Mouse (Mus musculus) adrenal gland, postnatal 14 days (tissue): ENCODE data around the gene Rfwd3. TPM values are rescaled to one million over a fixed set of nuclear protein-coding genes. Genes with fewer than 3 reads are reported as not detected.
A peak's percentile ranks its signal among the peaks of the same experiment; 100 is the strongest.
"Not testable (repeated sequence)": the region's sequence is repeated elsewhere in the genome, so short reads cannot be mapped to it uniquely, and the experiment has no call there.

Experiments
- DNase-seq: peaks from one replicate; pipeline ENCODE4 v3.0.0; 2021; ENCODE audit warnings: mixed read lengths
- long read RNA-seq, 2 experiments: library from polyadenylated mRNA; stranded (forward); transcript quantifications; one replicate each; pipeline ENCODE4 v2.0.0; 2021
- total RNA-seq: library from RNA; stranded (reverse); gene quantifications from 2 replicates; pipeline ENCODE4 v1.2.3, GENCODE M21; 2021

Rfwd3 gene
- total RNA-seq: 46.5 and 49.0 TPM in 2 replicates
- long read RNA-seq, experiment 1, full-length matches to known transcripts: 14 of 27 reads
- long read RNA-seq, experiment 1, partial matches to known transcripts: 6 of 27 reads
- long read RNA-seq, experiment 1, other reads (novel, unspliced or antisense): 7 of 27 reads
- long read RNA-seq, experiment 2, full-length matches to known transcripts: 11 of 19 reads
- long read RNA-seq, experiment 2, partial matches to known transcripts: 3 of 19 reads
- long read RNA-seq, experiment 2, other reads (novel, unspliced or antisense): 5 of 19 reads

- peak; percentile 97 for DNase-seq
Measured at GRCm38 (mm10) chr8:111299821-111300568, at the start of gene Rfwd3. TSS of gene Rfwd3 (minus strand) at chr8:111300222.

- peak; percentile 91 for DNase-seq
Measured at GRCm38 (mm10) chr8:111343225-111343624, 43.2 kb upstream of the Rfwd3 start.

- DNase-seq: no peak
Measured at GRCm38 (mm10) chr8:111340186-111340585, 40.2 kb upstream of the Rfwd3 start.

- DNase-seq: peak; percentile 53
Measured at GRCm38 (mm10) chr8:111338370-111339208, 38.6 kb upstream of the Rfwd3 start.

GRCm38 (mm10) chr8:111337890-111338347 lies 37.9 kb upstream of the Rfwd3 start, which contains the start of gene Mlkl:
TSS of gene Mlkl (minus strand) at chr8:111338177.
- DNase-seq: peak; percentile 83

- DNase-seq: peak; percentile 33
Measured at GRCm38 (mm10) chr8:111337311-111337889, 37.4 kb upstream of the Rfwd3 start.

GRCm38 (mm10) chr8:111336692-111337091 lies 36.7 kb upstream of the Rfwd3 start:
- DNase-seq: no peak

- no peak for DNase-seq
Measured at GRCm38 (mm10) chr8:111325222-111325790, 25.3 kb upstream of the Rfwd3 start.

GRCm38 (mm10) chr8:111314729-111315128 lies 14.7 kb upstream of the Rfwd3 start:
- DNase-seq: no peak

GRCm38 (mm10) chr8:111313961-111314360 lies 13.9 kb upstream of the Rfwd3 start:
- DNase-seq: not testable (repeated sequence)

- DNase-seq: peak; percentile 56
Measured at GRCm38 (mm10) chr8:111312758-111313162, 12.7 kb upstream of the Rfwd3 start.

GRCm38 (mm10) chr8:111310006-111310405 lies 10.0 kb upstream of the Rfwd3 start:
- not testable (repeated sequence) for DNase-seq

- DNase-seq: peak; percentile 70
Measured at GRCm38 (mm10) chr8:111305031-111305730, 5.2 kb upstream of the Rfwd3 start.

- no peak for DNase-seq
Measured at GRCm38 (mm10) chr8:111304359-111304758, 4.3 kb upstream of the Rfwd3 start.

GRCm38 (mm10) chr8:111303076-111303803 lies 3.2 kb upstream of the Rfwd3 start:
- DNase-seq: not testable (repeated sequence)

GRCm38 (mm10) chr8:111300597-111301546 lies 850 bp upstream of the Rfwd3 start:
- peak; percentile 21 for DNase-seq

- peak; percentile 68 for DNase-seq
Measured at GRCm38 (mm10) chr8:111299363-111299820, 630 bp downstream of the Rfwd3 start.

GRCm38 (mm10) chr8:111298011-111298410 lies 2.0 kb downstream of the Rfwd3 start:
- no peak for DNase-seq

GRCm38 (mm10) chr8:111291733-111292132 lies 8.3 kb downstream of the Rfwd3 start:
- DNase-seq: peak; percentile 87
